Mouse (Mus musculus) layer of hippocampus, adult 8-10 months (tissue): ENCODE measurements around the gene Fxyd6. TPM values are rescaled to one million over a fixed set of nuclear protein-coding genes. Genes with fewer than 3 reads are reported as not detected.

Source experiments
- DNase-seq, 2 experiments: peaks; one replicate each; pipeline ENCODE4 v3.0.0; 2022; ENCODE audit warnings: low spot score in 2 of 2
- total RNA-seq, 4 experiments: library from RNA; stranded (reverse); gene quantifications; 2 replicates each; pipeline ENCODE4 v1.2.4; 2022

Gene Fxyd6
- total RNA-seq, 4 experiments from 2014 or later: 87.3 to 98.5 (median 93.0) TPM

DNA sequence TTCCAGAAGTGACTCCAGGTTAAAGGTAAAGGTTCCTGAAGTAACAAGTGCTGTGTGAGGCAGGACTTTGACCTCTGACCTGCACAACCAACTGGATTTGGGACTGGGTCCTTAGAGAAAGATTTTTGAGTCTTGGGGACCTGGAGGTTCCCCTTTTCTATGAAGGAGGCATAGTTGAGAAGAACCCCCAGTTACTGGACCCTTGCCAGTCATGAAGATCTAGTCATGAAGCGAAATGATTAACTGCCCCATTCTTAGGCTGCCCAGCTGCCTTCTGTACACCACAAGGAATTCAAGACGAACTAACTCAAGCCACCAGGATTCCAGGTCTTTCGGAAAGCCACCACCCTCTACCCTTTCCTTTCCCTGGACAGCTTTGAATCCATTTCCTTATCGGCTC lies 6.4 kb downstream of the Fxyd6 start:
- DNase-seq: no peak

DNA sequence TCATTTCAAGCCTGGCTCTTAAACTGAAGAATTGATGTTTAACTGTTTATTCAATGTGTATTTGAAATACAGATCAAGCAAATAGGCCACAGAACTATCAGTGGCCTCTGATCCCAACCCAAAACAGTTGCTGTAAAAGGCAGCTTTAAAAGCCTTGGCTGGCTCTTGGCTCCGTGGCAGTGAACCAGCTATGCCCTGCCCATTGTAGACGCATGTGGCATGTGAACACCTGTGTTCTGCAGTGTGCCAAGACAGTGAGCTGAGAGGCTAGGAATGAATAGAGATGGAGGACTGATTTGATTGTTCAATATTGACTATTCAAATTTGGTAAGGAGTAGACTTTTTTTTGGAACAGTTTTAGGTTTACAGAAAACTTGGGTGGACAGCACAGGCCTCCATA lies 6.9 kb downstream of the Fxyd6 start:
- no peak for DNase-seq

DNA sequence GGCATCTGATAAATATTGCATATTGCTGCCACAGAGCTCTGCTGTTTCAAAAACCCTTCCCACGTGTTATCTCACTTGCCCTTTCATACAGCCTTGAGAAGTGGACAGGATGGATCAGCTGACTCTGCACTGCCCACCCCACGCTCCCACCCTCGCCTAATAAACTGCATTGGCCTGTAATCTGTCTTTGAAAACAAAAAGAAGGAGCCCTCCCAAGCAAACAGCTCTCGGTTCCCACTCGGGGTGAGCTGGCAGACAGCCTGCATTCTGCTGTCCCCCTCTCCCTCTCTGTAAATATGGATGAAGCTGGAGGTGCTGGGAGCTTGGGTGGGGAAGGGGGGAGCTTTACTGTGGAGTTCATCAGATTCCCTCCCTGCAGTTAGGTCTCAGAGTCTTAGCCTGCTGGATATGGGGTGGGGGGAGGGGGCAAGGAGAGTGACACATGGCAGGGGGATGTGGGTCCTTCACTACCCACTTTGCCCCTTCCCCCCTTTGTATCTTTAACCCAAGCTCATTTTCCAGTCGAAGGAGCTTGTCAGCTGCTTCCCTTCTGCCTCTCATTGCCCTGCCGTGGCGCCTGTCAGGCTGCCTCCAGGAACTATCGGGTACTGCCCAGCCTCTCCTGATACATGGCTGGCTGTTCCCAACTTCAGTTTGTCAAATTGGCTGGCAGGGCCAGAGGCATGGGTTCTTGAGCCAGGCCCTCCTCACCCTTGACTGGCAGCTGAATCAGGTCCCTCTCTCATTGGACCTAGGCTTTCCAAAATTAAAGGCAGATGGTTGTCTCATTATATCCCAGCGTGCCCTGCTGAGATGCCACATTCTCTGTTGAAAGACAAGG lies 10.6 kb downstream of the Fxyd6 start:
- no peak for DNase-seq

GRCm38 (mm10) chr9:45382336-45382735 lies 12.4 kb downstream of the Fxyd6 start:
- no peak for DNase-seq

GRCm38 (mm10) chr9:45382834-45383233 lies 12.8 kb downstream of the Fxyd6 start:
- no peak for DNase-seq

- DNase-seq: no peak
Observed at GRCm38 (mm10) chr9:45383883-45384282, 13.9 kb downstream of the Fxyd6 start.

GRCm38 (mm10) chr9:45386698-45387097 lies 16.7 kb downstream of the Fxyd6 start:
- DNase-seq: no peak

- DNase-seq: peak; percentile 75 to 93
Observed at GRCm38 (mm10) chr9:45388385-45388994, 18.5 kb downstream of the Fxyd6 start.

DNA sequence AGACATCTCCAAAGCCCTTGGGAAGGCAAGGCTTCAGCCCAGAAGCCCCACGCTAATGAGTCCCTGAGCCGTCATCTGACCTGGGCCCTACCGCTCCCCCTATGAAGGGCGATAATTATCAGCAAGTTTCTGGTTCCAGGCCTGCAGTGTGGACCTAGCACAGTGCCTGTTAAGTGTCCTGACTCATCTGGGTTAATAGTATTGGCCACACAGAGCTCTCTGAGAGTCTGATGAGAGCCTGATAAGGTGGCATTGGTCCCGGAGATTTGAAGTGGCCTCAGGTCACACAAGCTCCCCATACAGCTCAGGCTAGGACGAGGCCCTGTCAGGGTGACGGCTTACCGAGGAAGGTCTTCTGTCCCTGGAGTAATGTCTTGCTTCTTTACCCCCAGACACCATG lies 19.6 kb downstream of the Fxyd6 start:
- DNase-seq: no peak

GRCm38 (mm10) chr9:45391299-45391698 lies 21.3 kb downstream of the Fxyd6 start:
- no peak for DNase-seq

DNA sequence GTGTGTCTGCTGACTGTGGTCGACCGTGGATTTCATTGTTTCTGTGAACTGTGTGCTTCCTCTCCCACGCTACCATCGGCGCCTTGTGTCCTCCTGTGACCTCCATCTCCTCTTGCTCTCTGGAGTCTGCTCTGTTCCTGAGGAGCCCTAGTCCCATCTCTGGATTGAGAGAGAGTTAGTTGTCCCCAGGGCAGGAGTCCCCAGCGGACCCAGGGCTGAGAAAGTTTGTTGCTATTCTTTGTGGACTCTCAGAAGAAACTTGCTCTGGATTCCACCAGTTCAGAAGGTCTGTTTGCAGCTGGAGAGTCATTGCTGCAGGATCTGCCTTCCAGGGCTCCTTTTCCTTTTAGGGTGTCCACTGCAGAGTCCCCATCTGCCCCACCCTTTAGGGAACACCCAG lies 25.2 kb downstream of the Fxyd6 start:
- DNase-seq: no peak

DNA sequence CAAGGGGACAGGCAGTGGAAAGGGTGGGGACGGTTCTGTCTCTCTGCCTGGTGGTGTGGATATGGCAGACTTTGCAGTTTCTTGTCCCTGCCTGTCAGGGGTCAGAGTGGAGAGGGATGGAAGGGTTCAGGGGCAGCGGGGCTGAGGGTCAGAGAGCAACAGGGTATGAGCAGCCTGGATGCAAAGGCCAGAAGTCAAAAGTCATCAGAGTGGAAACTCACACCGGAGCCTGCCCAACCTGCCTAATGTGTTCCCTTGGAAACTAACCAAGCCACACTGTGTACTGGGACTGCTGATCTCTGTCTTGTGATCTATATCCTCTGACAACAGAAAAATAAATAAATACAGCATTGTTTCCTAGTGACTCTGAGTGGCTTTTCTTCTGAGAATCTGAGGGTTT lies 25.8 kb downstream of the Fxyd6 start:
- DNase-seq: no peak

DNA sequence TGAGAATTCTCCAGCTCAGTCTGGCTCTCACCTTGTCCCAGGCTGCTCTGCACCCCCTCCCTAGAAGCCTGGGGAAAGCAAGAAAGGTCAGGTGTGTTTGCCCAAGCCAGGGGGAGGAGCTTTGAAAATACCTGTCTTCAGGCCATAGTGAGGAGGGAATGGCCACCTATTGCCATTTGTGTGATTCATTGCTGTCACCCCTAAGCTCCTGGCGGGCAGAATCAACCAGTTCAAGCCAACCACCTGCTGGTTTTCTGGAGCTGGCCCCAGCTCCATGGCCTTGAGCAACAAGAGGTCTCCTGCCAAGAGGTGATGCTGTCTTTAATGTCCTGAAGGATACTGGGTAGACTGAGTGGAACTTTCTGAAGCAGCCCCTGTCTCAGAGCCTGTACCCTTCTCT lies 28.4 kb downstream of the Fxyd6 start:
- DNase-seq: no peak

GRCm38 (mm10) chr9:45399434-45399833 lies 29.4 kb downstream of the Fxyd6 start, which contains the start of gene Fxyd2:
Gene Fxyd2 (plus strand): TSS chr9:45399669.
- DNase-seq: no peak

DNA sequence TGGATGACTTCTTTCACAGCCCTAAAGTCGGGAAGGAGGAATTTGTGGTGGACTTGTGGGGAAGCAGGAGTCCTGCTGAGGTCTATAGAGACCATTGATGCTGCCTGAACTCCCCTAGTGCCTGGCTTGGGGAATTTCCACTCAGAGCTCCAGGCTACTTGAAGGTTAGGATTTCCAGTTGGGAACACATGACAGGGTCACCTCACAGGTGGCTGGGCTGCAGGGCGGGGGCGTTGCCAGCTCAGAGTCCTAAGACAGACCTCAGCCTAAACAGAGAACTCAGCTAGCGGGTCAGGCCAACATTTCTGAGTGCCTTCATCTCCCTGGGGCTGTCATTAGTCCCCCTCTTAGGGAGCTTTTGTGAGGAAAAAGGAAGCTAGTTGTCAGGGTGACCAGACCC lies 31.9 kb downstream of the Fxyd6 start:
- no peak for DNase-seq

GRCm38 (mm10) chr9:45402957-45403356 lies 33.0 kb downstream of the Fxyd6 start:
- DNase-seq: no peak

- DNase-seq: no peak
Observed at GRCm38 (mm10) chr9:45405694-45406093, 35.7 kb downstream of the Fxyd6 start.

GRCm38 (mm10) chr9:45406808-45407207 lies 36.8 kb downstream of the Fxyd6 start:
- no peak for DNase-seq

DNA sequence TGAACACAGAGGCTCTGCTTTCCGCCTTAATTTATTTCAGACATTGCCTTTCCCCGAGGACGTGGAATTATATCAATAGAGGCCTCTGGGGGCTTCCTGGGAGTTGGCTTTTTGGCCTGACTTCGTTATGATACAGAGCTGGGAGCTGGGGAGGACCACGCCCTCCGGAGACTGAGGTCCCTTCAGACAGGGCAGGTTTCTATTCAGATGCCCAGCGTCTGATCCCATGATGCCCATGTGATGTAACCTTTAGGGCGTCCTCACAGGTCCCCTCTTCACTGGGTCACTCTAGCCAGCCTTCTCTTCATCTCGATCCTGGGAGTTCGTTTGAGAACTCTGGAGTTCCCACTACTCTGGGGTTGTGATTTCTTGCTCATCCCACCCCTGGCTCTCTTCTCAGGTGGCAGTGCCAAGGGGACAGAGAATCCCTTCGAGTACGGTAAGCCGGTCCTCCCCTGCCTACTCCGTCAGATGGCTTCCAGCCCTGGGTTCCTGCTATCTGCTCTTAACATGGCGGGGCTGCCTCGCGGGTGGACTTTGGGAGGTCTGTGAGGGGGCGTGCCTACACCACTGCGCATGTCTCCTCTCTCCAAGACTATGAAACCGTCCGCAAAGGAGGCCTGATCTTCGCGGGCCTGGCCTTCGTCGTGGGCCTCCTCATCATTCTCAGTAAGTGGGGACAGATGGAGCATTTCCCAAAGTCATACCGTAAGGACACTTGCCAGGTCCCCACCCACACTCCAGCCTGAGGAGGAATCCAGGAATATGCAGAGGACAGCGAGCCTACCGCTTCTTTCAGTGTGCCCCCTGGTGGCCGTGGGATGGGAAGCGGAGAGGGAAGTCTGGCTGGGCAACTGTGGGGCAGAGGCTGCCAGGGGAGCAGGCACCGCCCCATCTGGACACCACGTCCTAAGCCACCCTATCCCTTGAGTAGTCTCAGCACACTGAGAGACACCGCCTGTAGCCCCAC lies 38.0 kb downstream of the Fxyd6 start:
- DNase-seq: peak; percentile 67 to 79

GRCm38 (mm10) chr9:45410193-45410592 lies 40.2 kb downstream of the Fxyd6 start:
- DNase-seq: no peak

DNA sequence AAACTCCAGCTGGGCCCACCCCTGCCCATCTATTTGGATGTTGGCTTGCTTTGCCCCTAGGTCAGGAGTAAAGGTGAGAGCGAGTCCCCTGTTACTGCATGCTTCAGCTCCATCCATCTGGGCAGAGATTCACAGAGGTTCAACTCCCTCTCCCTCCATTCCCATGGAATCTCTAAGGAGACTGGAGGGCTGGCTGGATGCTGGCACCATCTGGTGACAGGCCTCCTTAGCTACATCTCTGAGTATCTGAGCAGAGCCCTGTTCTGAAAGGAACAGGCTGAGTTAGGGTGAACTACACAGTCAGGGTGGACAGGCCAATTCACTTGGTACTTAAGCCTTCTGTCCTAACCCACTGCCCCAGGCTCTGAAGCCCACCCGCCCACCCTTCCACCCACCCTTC lies 40.6 kb downstream of the Fxyd6 start:
- no peak for DNase-seq

- no peak for DNase-seq
Observed at GRCm38 (mm10) chr9:45411111-45411510, 41.1 kb downstream of the Fxyd6 start.
